ENCODE assay signal across 26 mouse cellular contexts in the genomic region with DNA sequence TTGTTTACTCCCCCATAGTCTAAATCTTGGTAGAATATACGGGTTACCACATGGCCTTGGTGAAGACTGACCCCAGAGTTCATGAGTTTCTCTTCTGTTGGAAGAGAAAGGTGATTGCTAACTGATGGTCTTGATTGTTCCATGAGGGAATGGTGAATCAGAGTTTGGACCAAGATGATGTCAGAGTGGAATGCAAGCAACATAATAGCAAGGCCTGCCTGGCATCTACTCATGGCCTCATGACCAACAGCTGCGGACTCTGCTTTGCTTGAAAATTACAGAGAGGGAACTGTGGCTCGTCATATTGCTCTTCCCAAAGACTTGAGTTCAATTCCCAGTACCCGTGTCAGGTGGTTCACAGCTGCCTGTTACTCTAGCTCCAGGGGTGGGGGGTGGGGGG.
DNase-seq lines count a peak whose midpoint lies in the region; ATAC-seq and TF ChIP-seq lines count a peak whose summit lies in the region.
"Had no signal": no experiment of that assay in that cellular context is flagged by ENCODE, and none has a peak within 500 bp of the region (broad histone marks: within the 10 kb centered on the region; RNA-seq: fewer than 3 reads in every experiment).

No protein-coding gene starts in this region.

- no peak overlapping the region for H3K4me3 ChIP-seq in gastrocnemius, adult 2 months
- H3K4me3 ChIP-seq: heart, adult 2 months; heart, embryonic 10.5 days; heart, embryonic 13.5 days had no signal

- intact Hi-C loops in gastrocnemius, adult 2 months (cut with DNase I): no loop called here
- intact Hi-C loops in left cerebral cortex, postnatal 4 days (cut with DNase I): no loop called here

- no peak overlapping the region for H3K27ac ChIP-seq in gastrocnemius, adult 2 months
- H3K27ac ChIP-seq: heart, adult 2 months; heart, embryonic 10.5 days; heart, embryonic 13.5 days; hindbrain, embryonic 14.5 days; hindbrain, postnatal 0 days had no signal

- DNase-seq in gastrocnemius, adult 2 months: peak; percentile 24
- DNase-seq in gastrocnemius, adult 8-10 months (ENCODE audit: low spot score in 2 of 2): no peak
- DNase-seq in Muller cell, postnatal 12 days (ENCODE audit: inconsistent ontology term): peak; percentile 69
- peak; percentile 36 for DNase-seq in adipocyte (ENCODE audit: low spot score)
- no peak for DNase-seq in ovary, postnatal 14 days (ENCODE audit: low spot score)
- DNase-seq in adrenal gland, adult 2 months: no peak
- no peak for DNase-seq in left cerebral cortex, postnatal 4 days
- DNase-seq: adrenal gland, postnatal 10 days; adrenal gland, postnatal 36 days; cerebellum, adult 18-20 months; cerebellum, adult 9-10 months; cerebellum, postnatal 14 days; forebrain, postnatal 0 days; gastrocnemius, postnatal 10 days; gastrocnemius, postnatal 36 days; heart, adult 2 months; heart, postnatal 14 days; heart, postnatal 4 days had no signal

- ATAC-seq in CD4-positive, CD25-positive, alpha-beta regulatory T cell, adult 4 months: no peak
- ATAC-seq: forebrain, embryonic 14.5 days; forebrain, postnatal 0 days; hindbrain, postnatal 0 days; inflammation-experienced regulatory T-cells, adult 6 months; intestine, embryonic 16.5 days had no signal

- no peak for TF ChIP-seq CTCF in gastrocnemius, adult 2 months (IDR thresholded peaks at IDR 0.05)

Comparison
In these comparisons a context has a peak if more than half of its experiments do, and no peak if none do; other contexts are left out.
1. DNase-seq: peak in gastrocnemius, adult 2 months (single experiment), Muller cell, postnatal 12 days (single experiment) and adipocyte (single experiment); none in gastrocnemius, adult 8-10 months (0 of 2), ovary, postnatal 14 days (single experiment), adrenal gland, adult 2 months (single experiment) and left cerebral cortex, postnatal 4 days (single experiment).